Mouse (Mus musculus): ENCODE results near the gene Npepps.
"Not testable (repeated sequence)": the region's sequence is repeated elsewhere in the genome, so short reads cannot be mapped to it uniquely, and the experiment has no call there.

Npepps gene

DNA sequence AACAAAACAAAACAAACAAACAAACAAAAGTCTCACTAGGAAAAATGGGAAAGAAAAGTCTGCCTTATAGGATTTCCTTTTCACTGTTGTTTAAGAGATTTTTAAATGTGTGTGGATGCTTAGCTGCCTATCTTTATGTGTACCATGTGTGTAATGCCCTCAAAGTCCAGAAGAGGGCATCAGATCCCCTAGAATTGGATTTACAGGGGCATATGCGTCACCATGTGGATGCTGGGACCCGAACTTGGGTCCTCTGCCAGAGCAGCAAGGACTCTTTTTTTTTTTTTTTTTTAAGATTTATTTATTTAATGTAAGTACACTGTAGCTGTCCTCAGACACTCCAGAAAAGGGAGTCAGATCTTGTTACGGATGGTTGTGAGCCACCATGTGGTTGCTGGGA lies 33.7 kb upstream of the Npepps start:
- Histone ChIP-seq H3K9me3 (ENCODE audit: low read length) (no peaks in the 10 kb centered on the region), H3K36me3 (ENCODE audit: insufficient read depth, low read length) (peaks cover 23% of the 10 kb centered on the region), H3K27me3 (ENCODE audit: insufficient read depth, low read length) (no peaks in the 10 kb centered on the region), H3K4me1 (replicated peaks; ENCODE audit: low read depth, low read length) (peaks cover 54% of the 10 kb centered on the region), H3K4me3 (replicated peaks; ENCODE audit: low read length) (no peak overlapping the region)
- peak; percentile 83 for TF ChIP-seq CTCF (conservative IDR thresholded peaks at IDR 0.05; ENCODE audit: low read length)
- TF ChIP-seq POU5F1 (IDR thresholded peaks at IDR 0.05; ENCODE audit: borderline replicate concordance, low read length) = no peak

DNA sequence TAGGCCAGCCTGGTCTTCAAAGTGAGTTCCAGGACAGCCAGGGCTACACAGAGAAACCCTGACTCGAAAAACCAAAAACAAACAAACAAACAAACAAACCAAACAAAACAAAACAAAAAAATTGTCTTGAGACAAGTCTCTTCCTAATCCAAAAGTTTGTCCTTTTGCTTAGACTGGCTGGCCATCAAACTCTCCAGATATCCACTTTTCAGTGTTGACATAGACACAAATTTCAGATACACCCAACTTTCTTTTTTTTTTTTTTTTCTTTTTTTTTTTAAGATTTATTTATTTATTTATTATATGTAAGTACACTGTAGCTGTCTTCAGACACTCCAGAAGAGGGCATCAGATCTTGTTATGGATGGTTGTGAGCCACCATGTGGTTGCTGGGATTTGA lies 32.4 kb upstream of the Npepps start:
- H3K4me3 ChIP-seq (replicated peaks; ENCODE audit: low read length); H3K9me3 ChIP-seq (ENCODE audit: low read length); H3K27me3 ChIP-seq (ENCODE audit: insufficient read depth, low read length): not testable (repeated sequence)
- peaks cover 59% of the 10 kb centered on the region for H3K4me1 ChIP-seq (replicated peaks; ENCODE audit: low read depth, low read length)
- H3K36me3 ChIP-seq (ENCODE audit: insufficient read depth, low read length) = peaks cover 13% of the 10 kb centered on the region

- H3K4me1 ChIP-seq (replicated peaks; ENCODE audit: low read depth, low read length) = peaks cover 60% of the 10 kb centered on the region
- H3K36me3 ChIP-seq (ENCODE audit: insufficient read depth, low read length) = peaks cover 3% of the 10 kb centered on the region; the same call in 1 of the 2 replicates
- H3K27me3 ChIP-seq (ENCODE audit: insufficient read depth, low read length) = no peaks in the 10 kb centered on the region
- peak overlapping the region; percentile 85 for H3K4me3 ChIP-seq (replicated peaks; ENCODE audit: low read length)
- TF ChIP-seq POU5F1 (IDR thresholded peaks at IDR 0.05; ENCODE audit: borderline replicate concordance, low read length) (no peak), CTCF (conservative IDR thresholded peaks at IDR 0.05; ENCODE audit: low read length) (peak; percentile 10; the same call in 1 of the 2 replicates), NANOG (IDR thresholded peaks at IDR 0.05; ENCODE audit: borderline replicate concordance, low read length) (no peak)
- no peaks in the 10 kb centered on the region for H3K9me3 ChIP-seq (ENCODE audit: low read length)
Observed at GRCm38 (mm10) chr11:97310895-97311631, 30.6 kb upstream of the Npepps start.

DNA sequence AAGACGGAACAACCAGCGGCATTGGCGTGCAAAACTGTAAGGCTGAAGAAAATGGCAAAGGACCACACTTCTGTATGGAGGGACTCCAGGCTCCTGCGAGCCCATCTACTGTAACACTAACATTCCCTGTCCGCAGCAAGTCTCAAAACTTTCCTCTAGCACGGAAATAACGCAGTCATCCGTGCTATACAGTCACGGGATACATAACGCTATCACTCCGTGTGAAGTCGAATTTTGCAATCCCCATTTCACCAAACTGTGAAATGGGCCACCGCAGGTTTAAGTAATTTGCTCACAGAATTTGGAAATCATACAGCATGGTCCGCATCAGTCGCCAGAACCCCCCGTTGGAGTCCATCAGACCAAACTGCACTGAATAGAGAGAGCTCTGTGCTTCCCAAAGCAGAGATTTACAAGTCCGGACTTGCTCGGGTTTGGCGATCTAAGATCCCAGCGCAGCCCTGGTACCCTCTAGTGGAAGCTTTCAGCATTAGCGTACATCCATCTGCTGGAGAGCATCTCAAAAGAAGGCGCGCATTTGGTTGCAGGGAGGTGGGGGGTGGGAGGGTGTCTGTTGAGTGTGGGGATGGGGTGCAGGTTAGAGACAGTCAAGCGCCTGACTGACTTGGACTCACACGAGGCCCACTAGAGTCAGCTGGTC lies 29.6 kb upstream of the Npepps start:
- H3K4me3 ChIP-seq (replicated peaks; ENCODE audit: low read length) = peak overlapping the region; percentile 85
- no peaks in the 10 kb centered on the region for H3K27me3 ChIP-seq (ENCODE audit: insufficient read depth, low read length)

DNA sequence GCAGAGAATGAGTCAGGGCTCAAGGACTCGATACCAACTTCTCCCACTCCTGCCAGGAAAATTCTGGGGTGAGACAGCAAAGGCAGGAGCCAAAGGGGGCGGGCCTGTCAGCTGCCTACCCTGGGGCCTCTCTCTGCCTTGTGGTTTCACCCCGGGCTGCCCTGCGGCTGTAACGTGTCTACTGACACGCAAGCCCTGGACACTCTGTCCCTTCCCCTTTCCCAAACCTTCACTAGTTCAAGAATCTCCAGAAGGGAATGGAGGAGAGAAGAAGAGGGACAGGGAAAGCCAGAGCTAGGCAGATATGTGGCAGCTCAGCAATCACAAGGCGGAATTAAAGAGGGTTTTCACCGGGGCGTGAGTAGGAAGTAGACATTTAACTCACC lies 29.0 kb upstream of the Npepps start:
- Histone ChIP-seq H3K4me1 (replicated peaks; ENCODE audit: low read depth, low read length) (peaks cover 57% of the 10 kb centered on the region), H3K9me3 (ENCODE audit: low read length) (no peaks in the 10 kb centered on the region), H3K36me3 (ENCODE audit: insufficient read depth, low read length) (peaks cover 3% of the 10 kb centered on the region; the same call in 1 of the 2 replicates), H3K4me3 (replicated peaks; ENCODE audit: low read length) (peak overlapping the region; percentile 85), H3K27me3 (ENCODE audit: insufficient read depth, low read length) (no peaks in the 10 kb centered on the region)
- no peak for TF ChIP-seq NANOG (IDR thresholded peaks at IDR 0.05; ENCODE audit: borderline replicate concordance, low read length)
- no peak for TF ChIP-seq POU5F1 (IDR thresholded peaks at IDR 0.05; ENCODE audit: borderline replicate concordance, low read length)
- no peak for TF ChIP-seq CTCF (conservative IDR thresholded peaks at IDR 0.05; ENCODE audit: low read length)

More for the DNA sequence above, 29.6 kb upstream of the Npepps start:
- no peak for TF ChIP-seq NANOG (IDR thresholded peaks at IDR 0.05; ENCODE audit: borderline replicate concordance, low read length)
- TF ChIP-seq POU5F1 (IDR thresholded peaks at IDR 0.05; ENCODE audit: borderline replicate concordance, low read length) = no peak
- peak; percentile 55 for TF ChIP-seq CTCF (conservative IDR thresholded peaks at IDR 0.05; ENCODE audit: low read length)
- H3K4me1 ChIP-seq (replicated peaks; ENCODE audit: low read depth, low read length) = peaks cover 57% of the 10 kb centered on the region
- no peaks in the 10 kb centered on the region for H3K9me3 ChIP-seq (ENCODE audit: low read length)
- peaks cover 3% of the 10 kb centered on the region; the same call in 1 of the 2 replicates for H3K36me3 ChIP-seq (ENCODE audit: insufficient read depth, low read length)

- peaks cover 59% of the 10 kb centered on the region for H3K4me1 ChIP-seq (replicated peaks; ENCODE audit: low read depth, low read length)
- TF ChIP-seq CTCF (conservative IDR thresholded peaks at IDR 0.05; ENCODE audit: low read length) = no peak
- TF ChIP-seq POU5F1 (IDR thresholded peaks at IDR 0.05; ENCODE audit: borderline replicate concordance, low read length) = no peak
- TF ChIP-seq NANOG (IDR thresholded peaks at IDR 0.05; ENCODE audit: borderline replicate concordance, low read length) = no peak
- H3K27me3 ChIP-seq (ENCODE audit: insufficient read depth, low read length) = no peaks in the 10 kb centered on the region
- H3K36me3 ChIP-seq (ENCODE audit: insufficient read depth, low read length) = peaks cover 3% of the 10 kb centered on the region; the same call in 1 of the 2 replicates
- no peaks in the 10 kb centered on the region for H3K9me3 ChIP-seq (ENCODE audit: low read length)
- peak overlapping the region; percentile 85 for H3K4me3 ChIP-seq (replicated peaks; ENCODE audit: low read length)
Observed at GRCm38 (mm10) chr11:97308806-97309450, 28.5 kb upstream of the Npepps start.

DNA sequence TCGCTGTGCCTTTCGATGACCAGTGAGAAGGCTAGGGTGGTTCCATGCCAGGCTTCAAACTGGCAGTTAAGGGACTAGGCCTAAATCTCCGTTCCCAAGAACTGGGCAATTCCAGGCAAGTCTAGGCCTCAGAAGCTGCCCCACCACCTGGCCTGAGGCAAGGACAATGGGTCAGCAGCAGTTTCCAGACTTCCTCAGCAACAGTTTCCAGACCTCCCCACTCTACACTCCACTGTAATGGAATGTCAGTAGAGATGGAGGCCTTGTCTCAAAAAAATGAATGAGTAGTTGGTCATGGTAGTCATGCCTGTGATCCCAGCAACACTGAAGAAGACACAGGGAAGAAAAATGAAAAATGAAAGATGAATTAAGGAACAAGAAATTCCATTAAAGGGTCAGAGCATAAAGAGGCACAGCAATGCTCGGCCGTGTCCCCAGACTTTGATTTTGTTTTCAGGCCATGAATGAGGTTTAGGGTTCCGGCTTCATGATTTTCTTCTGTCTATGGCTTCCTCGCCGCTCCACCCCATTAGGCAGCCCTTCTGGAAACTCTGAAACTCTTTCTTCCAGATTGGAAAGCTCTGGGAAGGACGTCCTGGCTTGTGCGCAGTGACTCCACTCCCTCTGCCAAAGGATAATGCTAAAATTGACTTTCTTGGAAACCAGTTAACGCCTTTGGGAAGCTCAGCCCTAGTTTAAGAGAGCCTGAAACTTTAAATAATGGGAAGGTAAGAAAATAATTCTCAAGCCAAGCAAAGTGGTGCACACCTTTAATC lies 27.0 kb upstream of the Npepps start:
- peak overlapping the region; percentile 35; the same call in 1 of the 2 replicates for H3K4me3 ChIP-seq (replicated peaks; ENCODE audit: low read length)
- TF ChIP-seq POU5F1 (IDR thresholded peaks at IDR 0.05; ENCODE audit: borderline replicate concordance, low read length) (no peak), CTCF (conservative IDR thresholded peaks at IDR 0.05; ENCODE audit: low read length) (no peak), NANOG (IDR thresholded peaks at IDR 0.05; ENCODE audit: borderline replicate concordance, low read length) (no peak)
- H3K36me3 ChIP-seq (ENCODE audit: insufficient read depth, low read length) = peaks cover 3% of the 10 kb centered on the region; the same call in 1 of the 2 replicates
- no peaks in the 10 kb centered on the region for H3K9me3 ChIP-seq (ENCODE audit: low read length)
- H3K4me1 ChIP-seq (replicated peaks; ENCODE audit: low read depth, low read length) = peaks cover 73% of the 10 kb centered on the region
- H3K27me3 ChIP-seq (ENCODE audit: insufficient read depth, low read length) = no peaks in the 10 kb centered on the region

DNA sequence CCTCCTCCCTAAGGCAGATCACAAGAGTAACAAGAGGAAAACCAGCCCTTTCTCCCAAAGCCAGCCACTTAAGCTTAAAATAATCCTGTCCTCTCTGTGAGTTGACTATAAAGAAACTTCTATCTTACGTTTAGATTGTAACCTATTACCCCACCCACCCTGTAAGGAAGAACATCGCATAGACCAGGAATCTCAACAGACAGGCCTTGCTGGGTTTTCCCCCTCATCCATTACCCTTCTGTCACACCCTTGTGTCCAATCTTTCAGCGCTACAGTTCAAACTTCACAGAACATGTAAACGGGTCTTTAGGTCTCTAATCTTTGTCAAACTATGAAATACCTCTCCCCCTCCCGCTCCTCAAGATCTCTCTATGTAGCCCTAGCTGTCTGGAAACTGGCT lies 24.2 kb upstream of the Npepps start:
- peaks cover 3% of the 10 kb centered on the region; the same call in 1 of the 2 replicates for H3K36me3 ChIP-seq (ENCODE audit: insufficient read depth, low read length)
- H3K4me1 ChIP-seq (replicated peaks; ENCODE audit: low read depth, low read length) = peaks cover 71% of the 10 kb centered on the region
- TF ChIP-seq POU5F1 (IDR thresholded peaks at IDR 0.05; ENCODE audit: borderline replicate concordance, low read length) (no peak), CTCF (conservative IDR thresholded peaks at IDR 0.05; ENCODE audit: low read length) (no peak), NANOG (IDR thresholded peaks at IDR 0.05; ENCODE audit: borderline replicate concordance, low read length) (no peak)
- H3K9me3 ChIP-seq (ENCODE audit: low read length) = no peaks in the 10 kb centered on the region
- H3K4me3 ChIP-seq (replicated peaks; ENCODE audit: low read length) = no peak overlapping the region
- H3K27me3 ChIP-seq (ENCODE audit: insufficient read depth, low read length) = no peaks in the 10 kb centered on the region
